Mouse (Mus musculus): ENCODE data around the gene Sap30bp. TPM values are rescaled to one million over a fixed set of nuclear protein-coding genes. Genes with fewer than 3 reads are reported as not detected.

Sap30bp gene
- polyA plus RNA-seq, 1 experiment: 69.8 TPM

DNA sequence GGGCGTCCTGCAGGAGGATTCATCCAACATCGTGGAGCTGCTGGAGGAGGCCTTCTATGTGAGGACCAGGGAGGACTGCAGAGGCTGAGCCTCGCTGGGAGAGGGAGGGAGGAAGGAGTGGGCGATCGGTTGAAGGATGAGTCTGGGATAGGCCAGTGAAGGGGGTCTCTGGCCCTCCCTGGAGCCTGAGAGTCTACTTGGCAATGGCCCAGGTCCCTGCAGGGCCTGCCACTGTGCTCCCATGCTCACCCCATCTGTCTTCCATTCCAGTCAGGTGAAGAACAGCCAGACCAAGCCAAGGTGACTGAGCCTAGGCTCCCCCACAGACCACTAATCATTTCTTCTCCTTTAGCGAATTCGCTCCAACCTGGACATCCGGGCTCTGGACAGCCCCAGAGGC is 50.2 kb downstream of the Sap30bp start:
- no peak for TF ChIP-seq POLR2A (IDR thresholded peaks at IDR 0.05; ENCODE audit: borderline replicate concordance, extremely low read depth, insufficient read depth, insufficient read length, poor library complexity, severe bottlenecking)
- no peak for TF ChIP-seq CTCF (IDR thresholded peaks at IDR 0.05; ENCODE audit: borderline replicate concordance, extremely low read depth, insufficient read depth, insufficient read length)
- no peak for DNase-seq (ENCODE audit: low read depth)

DNA sequence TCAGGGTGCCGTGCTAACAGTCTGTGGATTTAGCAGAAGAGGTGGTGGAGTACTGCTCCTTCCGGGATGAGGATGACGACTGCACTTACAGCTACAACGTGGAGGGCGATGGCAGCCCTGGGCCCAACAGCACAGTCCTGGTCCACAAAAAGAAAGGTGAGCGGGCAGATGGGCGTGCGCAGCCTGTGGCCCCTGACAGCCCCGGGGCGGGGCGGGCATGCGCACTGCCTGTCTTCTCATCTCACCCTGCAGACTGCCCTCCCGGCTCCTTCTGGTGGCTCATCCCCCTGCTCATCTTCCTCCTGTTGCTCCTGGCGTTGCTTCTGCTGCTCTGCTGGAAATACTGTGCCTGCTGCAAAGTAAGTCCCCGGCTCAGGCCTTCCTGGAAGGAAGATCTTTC is 56.6 kb downstream of the Sap30bp start:
- no peak for TF ChIP-seq CTCF (IDR thresholded peaks at IDR 0.05; ENCODE audit: borderline replicate concordance, extremely low read depth, insufficient read depth, insufficient read length)
- TF ChIP-seq POLR2A (IDR thresholded peaks at IDR 0.05; ENCODE audit: borderline replicate concordance, extremely low read depth, insufficient read depth, insufficient read length, poor library complexity, severe bottlenecking): no peak
- no peak for DNase-seq (ENCODE audit: low read depth)

DNA sequence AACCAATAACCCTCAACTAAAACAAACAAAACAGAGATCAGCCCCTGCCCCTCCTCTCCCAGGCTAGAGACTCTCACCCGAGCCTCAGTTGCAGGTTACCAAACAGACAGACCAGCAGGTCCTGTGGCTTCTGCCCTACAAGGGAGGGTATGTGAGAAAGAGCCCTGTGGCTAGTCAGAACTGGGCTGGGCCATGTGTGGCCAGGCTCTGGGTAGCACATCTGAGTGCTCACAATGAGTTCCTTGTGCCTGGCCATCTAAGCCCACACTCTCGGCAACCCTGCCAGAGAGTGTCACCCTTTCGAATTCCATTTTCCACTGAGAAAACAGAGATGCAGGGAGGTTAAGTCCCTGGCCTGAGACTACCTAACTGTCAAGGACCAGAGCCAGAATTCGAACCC is 59.0 kb downstream of the Sap30bp start:
- no peak for TF ChIP-seq POLR2A (IDR thresholded peaks at IDR 0.05; ENCODE audit: borderline replicate concordance, extremely low read depth, insufficient read depth, insufficient read length, poor library complexity, severe bottlenecking)
- no peak for TF ChIP-seq CTCF (IDR thresholded peaks at IDR 0.05; ENCODE audit: borderline replicate concordance, extremely low read depth, insufficient read depth, insufficient read length)
- DNase-seq (ENCODE audit: low read depth): no peak

DNA sequence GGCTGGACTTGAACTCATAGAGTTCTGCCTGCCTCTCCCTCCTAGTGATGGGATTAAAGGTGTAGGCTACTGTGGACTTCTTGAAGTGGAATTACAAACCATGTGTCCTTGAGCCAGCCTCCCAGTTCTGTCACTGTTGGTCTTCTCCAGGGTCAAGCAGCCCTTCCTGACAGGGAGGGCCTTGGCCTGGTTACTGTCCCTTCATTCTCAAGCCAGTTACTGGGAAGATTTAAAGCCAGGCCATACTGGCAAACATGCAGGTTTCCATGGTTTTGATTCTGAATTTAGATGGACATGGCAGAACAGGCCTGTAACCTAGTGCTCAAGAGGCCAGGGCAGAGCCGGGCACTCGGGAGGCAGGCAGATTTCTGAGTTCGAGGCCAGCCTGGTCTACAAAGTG is 62.2 kb downstream of the Sap30bp start:
- DNase-seq (ENCODE audit: low read depth): no peak
- TF ChIP-seq CTCF (IDR thresholded peaks at IDR 0.05; ENCODE audit: borderline replicate concordance, extremely low read depth, insufficient read depth, insufficient read length) (no peak), POLR2A (IDR thresholded peaks at IDR 0.05; ENCODE audit: borderline replicate concordance, extremely low read depth, insufficient read depth, insufficient read length, poor library complexity, severe bottlenecking) (no peak)

DNA sequence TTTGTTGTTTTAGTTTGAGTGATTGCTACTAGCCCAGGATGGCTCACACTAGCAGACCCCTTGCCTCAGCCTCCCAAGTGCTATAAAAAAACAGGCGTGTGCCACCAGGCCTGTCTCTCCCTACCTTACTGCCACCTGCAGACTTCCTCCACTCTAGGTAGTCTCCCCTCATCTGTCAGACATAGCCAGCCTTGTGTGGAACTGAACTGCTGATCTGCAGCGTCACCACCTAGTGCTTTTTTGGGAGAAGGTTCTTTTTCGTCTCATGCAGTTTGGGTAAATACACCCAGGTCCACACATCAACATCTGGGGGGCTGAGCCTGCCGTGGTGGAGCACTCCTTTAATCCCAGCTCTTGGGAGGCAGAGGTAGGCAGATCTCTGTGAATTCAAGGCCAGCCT is 64.0 kb downstream of the Sap30bp start:
- TF ChIP-seq CTCF (IDR thresholded peaks at IDR 0.05; ENCODE audit: borderline replicate concordance, extremely low read depth, insufficient read depth, insufficient read length): no peak
- TF ChIP-seq POLR2A (IDR thresholded peaks at IDR 0.05; ENCODE audit: borderline replicate concordance, extremely low read depth, insufficient read depth, insufficient read length, poor library complexity, severe bottlenecking): no peak
- no peak for DNase-seq (ENCODE audit: low read depth)

DNA sequence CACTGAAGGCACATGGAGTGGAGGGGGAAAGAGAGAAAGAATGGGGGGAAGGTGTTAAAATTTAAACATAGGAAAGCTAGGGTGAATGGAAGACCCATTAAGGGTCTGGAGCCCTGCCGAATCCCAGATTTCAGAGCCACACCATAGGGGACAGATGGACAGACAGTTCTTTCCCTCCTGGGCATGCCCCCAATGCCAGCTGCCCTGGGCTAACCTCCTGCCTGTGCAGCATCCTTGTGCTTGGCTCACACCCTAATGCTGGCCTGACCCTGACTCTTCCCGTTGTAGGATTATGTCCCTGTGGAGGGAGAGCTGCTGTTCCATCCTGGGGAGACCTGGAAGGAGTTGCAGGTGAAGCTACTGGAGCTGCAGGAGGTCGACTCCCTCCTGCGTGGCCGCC is 64.6 kb downstream of the Sap30bp start:
- no peak for DNase-seq (ENCODE audit: low read depth)
- TF ChIP-seq CTCF (IDR thresholded peaks at IDR 0.05; ENCODE audit: borderline replicate concordance, extremely low read depth, insufficient read depth, insufficient read length) (no peak), POLR2A (IDR thresholded peaks at IDR 0.05; ENCODE audit: borderline replicate concordance, extremely low read depth, insufficient read depth, insufficient read length, poor library complexity, severe bottlenecking) (no peak)

DNA sequence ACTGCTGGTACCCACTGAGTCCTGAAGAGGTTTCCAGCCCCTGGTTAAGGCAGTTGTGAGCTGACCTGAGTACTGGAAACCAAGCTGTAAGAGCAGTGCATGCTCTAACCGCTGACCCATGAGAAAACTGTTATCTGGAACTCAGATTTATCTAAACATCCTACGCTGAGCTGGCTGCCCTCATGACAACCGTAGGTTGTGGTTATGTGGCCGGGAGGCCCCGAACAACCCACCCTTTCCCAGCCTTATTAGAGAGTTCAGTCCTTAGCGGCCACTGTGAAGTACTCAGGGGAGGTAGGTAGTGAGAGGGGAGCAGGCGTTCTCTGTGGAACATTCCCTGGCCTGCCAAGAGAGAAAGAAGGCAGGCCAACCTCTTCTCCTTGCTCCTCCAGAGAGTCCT is 65.9 kb downstream of the Sap30bp start:
- TF ChIP-seq POLR2A (IDR thresholded peaks at IDR 0.05; ENCODE audit: borderline replicate concordance, extremely low read depth, insufficient read depth, insufficient read length, poor library complexity, severe bottlenecking): no peak
- TF ChIP-seq CTCF (IDR thresholded peaks at IDR 0.05; ENCODE audit: borderline replicate concordance, extremely low read depth, insufficient read depth, insufficient read length): no peak
- DNase-seq (ENCODE audit: low read depth): no peak

DNA sequence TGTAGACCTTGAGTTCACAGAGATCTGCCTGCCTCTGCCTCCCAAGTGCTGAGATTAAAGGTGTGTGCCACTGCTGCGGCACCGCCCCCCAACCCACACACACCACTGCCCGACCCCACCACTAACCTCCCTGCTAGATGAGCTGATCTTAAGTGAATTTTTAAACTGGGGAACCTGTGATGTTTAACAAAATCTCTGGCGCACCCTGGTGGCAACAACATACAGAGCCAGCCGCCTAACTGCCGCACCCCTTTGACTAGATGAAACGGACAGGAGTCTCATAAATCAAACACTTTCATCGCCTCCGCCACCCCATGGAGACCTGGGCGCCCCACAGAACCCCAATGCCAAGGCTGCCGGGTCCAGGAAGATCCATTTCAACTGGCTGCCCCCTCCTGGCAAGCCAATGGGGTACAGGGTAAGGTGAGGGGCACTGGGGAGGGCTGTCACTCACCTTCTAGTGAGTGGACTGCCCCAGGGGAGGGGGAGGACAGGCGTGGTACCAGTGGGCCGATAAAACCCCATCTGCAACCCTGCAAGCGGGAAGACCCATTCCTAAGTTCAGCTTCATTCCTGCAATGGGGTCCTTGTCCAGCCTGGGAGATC is 66.6 kb downstream of the Sap30bp start:
- TF ChIP-seq CTCF (IDR thresholded peaks at IDR 0.05; ENCODE audit: borderline replicate concordance, extremely low read depth, insufficient read depth, insufficient read length) (peak; percentile 73; the same call in 1 of the 2 replicates), POLR2A (IDR thresholded peaks at IDR 0.05; ENCODE audit: borderline replicate concordance, extremely low read depth, insufficient read depth, insufficient read length, poor library complexity, severe bottlenecking) (no peak)
- peak; percentile 78 for DNase-seq (ENCODE audit: low read depth)

DNA sequence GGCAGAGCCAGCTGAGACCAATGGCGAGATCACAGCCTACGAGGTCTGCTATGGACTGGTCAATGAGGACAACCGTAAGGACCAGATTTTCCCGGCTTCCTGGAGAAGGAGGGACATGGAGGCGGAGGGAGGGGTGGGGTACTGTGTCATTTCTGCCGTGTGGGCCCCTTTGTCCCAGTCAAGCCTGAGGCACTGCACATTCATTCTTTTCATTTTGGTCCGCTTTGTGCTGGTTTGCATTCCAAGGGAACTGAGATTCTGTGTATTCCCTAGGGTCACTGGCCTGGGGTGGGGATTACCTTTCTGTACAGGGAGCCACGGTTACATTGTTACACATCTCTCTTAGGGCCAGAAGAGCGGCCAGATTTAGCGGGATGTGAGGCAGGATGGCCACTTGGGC is 67.5 kb downstream of the Sap30bp start:
- TF ChIP-seq CTCF (IDR thresholded peaks at IDR 0.05; ENCODE audit: borderline replicate concordance, extremely low read depth, insufficient read depth, insufficient read length): no peak
- no peak for TF ChIP-seq POLR2A (IDR thresholded peaks at IDR 0.05; ENCODE audit: borderline replicate concordance, extremely low read depth, insufficient read depth, insufficient read length, poor library complexity, severe bottlenecking)
- no peak for DNase-seq (ENCODE audit: low read depth)

DNA sequence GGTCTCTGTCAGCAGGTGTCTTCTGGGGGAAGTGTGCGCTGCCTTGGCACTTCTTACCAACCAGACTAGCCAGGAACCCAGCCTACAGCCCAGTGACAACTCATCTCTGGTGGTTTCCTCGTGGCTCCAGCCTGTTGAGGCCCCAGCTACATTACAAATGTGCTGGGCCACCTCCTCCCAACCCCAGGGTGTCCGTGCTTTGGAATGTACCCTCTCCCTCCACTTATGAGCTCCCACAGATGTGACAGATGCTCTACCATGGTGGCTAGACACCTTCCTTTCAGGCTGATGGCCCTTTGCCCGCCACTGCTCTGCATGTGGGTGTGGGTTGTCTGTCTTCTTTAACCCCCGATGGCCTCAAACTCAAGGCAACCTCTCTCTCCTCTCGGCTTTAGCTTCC is 68.6 kb downstream of the Sap30bp start:
- TF ChIP-seq POLR2A (IDR thresholded peaks at IDR 0.05; ENCODE audit: borderline replicate concordance, extremely low read depth, insufficient read depth, insufficient read length, poor library complexity, severe bottlenecking) (no peak), CTCF (IDR thresholded peaks at IDR 0.05; ENCODE audit: borderline replicate concordance, extremely low read depth, insufficient read depth, insufficient read length) (no peak)

DNA sequence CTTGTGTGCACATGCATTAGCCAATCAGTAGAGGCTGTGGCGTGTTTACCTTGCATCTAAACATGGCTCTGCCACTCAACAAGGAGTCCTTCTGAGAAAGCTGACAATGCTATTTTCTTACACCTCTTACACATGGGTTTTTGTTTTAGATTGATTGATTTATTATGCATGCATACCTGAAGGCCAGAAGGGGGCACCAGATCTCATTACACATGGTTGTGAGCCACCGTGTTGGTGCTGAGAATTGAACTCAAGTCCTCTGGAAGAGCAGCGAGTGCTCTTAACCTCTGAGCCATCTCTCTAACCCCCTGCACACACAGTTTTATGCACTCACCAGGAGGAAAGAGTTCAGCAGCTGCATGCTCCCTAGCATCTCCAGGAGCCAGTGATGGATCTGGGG is 69.8 kb downstream of the Sap30bp start:
- no peak for DNase-seq (ENCODE audit: low read depth)
- no peak for TF ChIP-seq CTCF (IDR thresholded peaks at IDR 0.05; ENCODE audit: borderline replicate concordance, extremely low read depth, insufficient read depth, insufficient read length)
- no peak for TF ChIP-seq POLR2A (IDR thresholded peaks at IDR 0.05; ENCODE audit: borderline replicate concordance, extremely low read depth, insufficient read depth, insufficient read length, poor library complexity, severe bottlenecking)

More for the DNA sequence above, 68.6 kb downstream of the Sap30bp start:
- DNase-seq (ENCODE audit: low read depth): no peak

DNA sequence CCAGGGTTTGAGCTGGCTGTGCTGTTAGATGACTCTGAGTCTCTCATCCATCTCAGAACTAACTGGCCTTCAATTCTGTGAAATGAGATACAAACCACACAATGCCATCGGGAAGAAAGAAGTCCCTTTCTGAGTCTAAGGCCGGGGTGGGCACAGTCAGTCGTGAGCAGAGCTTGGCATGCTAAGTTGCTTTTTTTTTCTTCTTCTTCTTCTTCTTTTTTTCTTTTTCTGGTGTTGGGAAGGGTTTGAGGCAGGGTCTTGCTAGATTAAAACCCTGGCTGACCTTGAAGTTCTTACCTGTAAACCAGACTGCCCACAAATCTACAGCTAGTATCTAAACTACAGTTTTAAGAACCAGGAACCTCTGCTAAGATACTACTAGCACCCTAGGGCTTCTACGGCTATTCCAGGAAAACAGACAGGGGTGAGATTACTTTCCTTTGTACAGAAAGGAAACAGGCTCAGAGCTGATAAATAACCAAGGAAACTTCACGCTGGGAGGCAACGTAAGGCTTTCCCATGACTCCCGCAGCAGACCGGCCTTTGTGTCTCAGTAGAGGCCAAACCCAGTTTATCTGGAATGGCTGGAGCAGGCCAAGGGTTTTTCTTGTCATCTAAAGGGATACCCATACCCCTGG is 71.2 kb downstream of the Sap30bp start:
- no peak for DNase-seq (ENCODE audit: low read depth)
- TF ChIP-seq POLR2A (IDR thresholded peaks at IDR 0.05; ENCODE audit: borderline replicate concordance, extremely low read depth, insufficient read depth, insufficient read length, poor library complexity, severe bottlenecking) (no peak), CTCF (IDR thresholded peaks at IDR 0.05; ENCODE audit: borderline replicate concordance, extremely low read depth, insufficient read depth, insufficient read length) (no peak)
